Mouse (Mus musculus) left cerebral cortex, adult 2 months (tissue): Measurements from ENCODE around the gene Sox5. TPM values are rescaled to one million over a fixed set of nuclear protein-coding genes. Genes with fewer than 3 reads are reported as not detected.
A peak's percentile ranks its signal among the peaks of the same experiment; 100 is the strongest.

Experiments used
- DNase-seq, 2 experiments: peaks; one replicate each; pipeline ENCODE4 v3.0.0; 2021 to 2022; ENCODE audit warnings: low spot score in 2 of 2, mixed read lengths in 1 of 2; ENCODE audit errors: extremely low spot score in 1 of 2
- H3K27ac ChIP-seq: fragments of 200-600 bp; 2 replicates; pipeline ENCODE4 v1.8.1; 2022
- H3K4me3 ChIP-seq: fragments of 200-600 bp; 2 replicates; pipeline ENCODE4 v1.8.1; 2022
- CTCF ChIP-seq: fragments of 200-600 bp; IDR thresholded peaks from 2 replicates; pipeline ENCODE4 v1.8.1; 2022; ENCODE audit warnings: antibody characterized with exemption, mild to moderate bottlenecking, moderate library complexity
- intact Hi-C: fragments of 180-260 bp; cut with DNase I; formaldehyde crosslinking; loops from one replicate; pipeline ENCODE4 v1.15.1; 2025
- total RNA-seq, 2 experiments: library from RNA; stranded (reverse); gene quantifications; 2 replicates each; pipeline ENCODE4 v1.2.3; 2021

Sox5 gene
- total RNA-seq, 2 experiments from 2014 or later, result 61.5 to 63.3 TPM

- no peak for DNase-seq
- Histone ChIP-seq H3K4me3 (no peak overlapping the region), H3K27ac (no peak overlapping the region)
- TF ChIP-seq CTCF, result no peak
- intact Hi-C loops, result no loop called here
These were observed 915.2 kb downstream of the Sox5 start for GRCm38 (mm10) chr6:143866566-143866965.

DNA sequence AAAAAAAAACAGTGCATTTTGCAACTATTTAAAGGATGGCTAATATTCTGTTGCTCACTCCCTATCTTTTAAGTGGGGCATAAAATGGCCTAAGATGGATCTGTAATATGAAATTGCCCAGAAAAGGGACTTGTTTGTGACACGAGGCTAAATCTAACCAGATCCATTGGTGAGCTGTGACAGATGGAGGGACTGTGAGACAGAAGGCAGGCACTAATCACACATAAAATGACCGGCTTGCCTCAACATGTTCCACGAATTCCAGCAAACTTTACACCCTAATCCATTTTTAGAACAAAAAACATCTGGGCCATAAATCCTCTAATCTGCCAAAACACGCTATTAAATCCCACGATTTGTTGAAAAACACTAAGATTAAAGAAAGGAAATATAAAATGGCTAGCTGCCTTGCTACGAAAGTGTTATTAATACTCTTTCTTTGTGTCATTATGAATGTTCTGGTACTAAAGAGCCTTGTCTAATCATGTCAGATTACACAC lies 919.1 kb downstream of the Sox5 start:
- no peak for TF ChIP-seq CTCF
- Histone ChIP-seq H3K27ac (no peak overlapping the region), H3K4me3 (no peak overlapping the region)
- no peak for DNase-seq
- intact Hi-C loops, result no loop called here

DNA sequence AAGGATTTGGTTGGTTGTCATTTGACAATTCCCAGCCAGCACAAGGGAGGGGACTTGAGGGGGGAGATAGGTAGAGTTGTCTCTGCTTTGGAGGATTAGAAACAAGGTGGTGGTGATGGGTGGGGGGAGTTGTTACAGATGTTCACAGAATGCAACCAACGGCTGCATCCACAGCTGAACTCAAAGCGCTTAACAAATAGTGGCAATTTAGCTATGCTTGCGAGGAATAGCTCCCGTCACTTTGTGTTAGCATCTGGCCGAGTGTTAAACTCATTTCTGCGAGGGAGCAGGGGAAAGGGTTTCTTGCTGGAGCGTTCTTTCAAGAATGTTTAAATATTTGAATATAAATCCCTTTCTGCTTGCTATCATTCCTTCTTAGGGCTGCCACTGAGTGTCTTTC lies 921.7 kb downstream of the Sox5 start:
- Histone ChIP-seq H3K4me3 (no peak overlapping the region), H3K27ac (no peak overlapping the region)
- intact Hi-C loops, result no loop called here
- TF ChIP-seq CTCF, result no peak
- DNase-seq, result no peak

- no peak for TF ChIP-seq CTCF
- H3K27ac ChIP-seq, result no peak overlapping the region
- H3K4me3 ChIP-seq, result no peak overlapping the region
- intact Hi-C loops, result no loop called here
- DNase-seq, result no peak
These were observed 922.2 kb downstream of the Sox5 start for GRCm38 (mm10) chr6:143859535-143859934.

DNA sequence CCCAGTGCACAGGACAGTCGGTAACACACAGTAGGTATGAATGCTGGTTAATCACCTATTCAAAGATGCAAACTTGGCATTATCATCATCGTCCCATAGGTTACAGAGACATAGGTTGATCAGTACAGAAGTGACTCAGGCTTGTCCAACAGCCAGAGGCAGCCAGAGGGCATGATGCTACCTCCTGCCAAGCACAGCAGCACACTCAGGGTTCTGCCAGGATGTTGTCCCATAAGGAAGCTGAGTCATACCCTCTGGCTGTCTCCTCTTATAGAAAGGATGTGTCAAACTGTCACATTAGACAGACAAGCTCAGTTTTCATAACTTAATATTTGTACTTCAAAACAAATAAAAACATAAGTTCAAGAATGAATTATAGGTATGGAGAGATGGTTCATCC lies 923.2 kb downstream of the Sox5 start:
- Histone ChIP-seq H3K4me3 (no peak overlapping the region), H3K27ac (no peak overlapping the region)
- no peak for DNase-seq
- intact Hi-C loops, result no loop called here
- TF ChIP-seq CTCF, result no peak

DNA sequence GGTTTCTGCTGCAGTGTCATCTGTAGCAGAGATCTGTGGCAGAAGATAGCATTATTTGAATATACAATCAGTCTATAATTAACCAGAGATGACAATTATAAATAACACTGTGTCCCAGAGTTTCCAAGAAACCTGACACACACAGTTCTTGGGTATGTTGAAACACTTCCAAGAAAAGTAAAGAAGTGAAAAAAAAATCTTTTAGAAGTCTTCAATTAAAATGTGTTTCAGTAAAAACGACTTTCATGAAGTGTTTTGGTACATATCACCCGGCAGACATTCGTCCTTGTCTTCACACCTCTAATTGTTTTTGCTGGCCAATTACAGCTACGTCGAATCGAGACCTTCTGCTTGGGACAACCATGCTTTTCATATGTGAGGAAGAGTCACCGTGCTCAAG lies 924.4 kb downstream of the Sox5 start:
- no peak for TF ChIP-seq CTCF
- DNase-seq, result no peak
- Histone ChIP-seq H3K27ac (no peak overlapping the region), H3K4me3 (no peak overlapping the region)
- intact Hi-C loops, result no loop called here

- intact Hi-C loops, result no loop called here
- no peak for TF ChIP-seq CTCF
These were observed 926.4 kb downstream of the Sox5 start for GRCm38 (mm10) chr6:143855421-143855820.

DNA sequence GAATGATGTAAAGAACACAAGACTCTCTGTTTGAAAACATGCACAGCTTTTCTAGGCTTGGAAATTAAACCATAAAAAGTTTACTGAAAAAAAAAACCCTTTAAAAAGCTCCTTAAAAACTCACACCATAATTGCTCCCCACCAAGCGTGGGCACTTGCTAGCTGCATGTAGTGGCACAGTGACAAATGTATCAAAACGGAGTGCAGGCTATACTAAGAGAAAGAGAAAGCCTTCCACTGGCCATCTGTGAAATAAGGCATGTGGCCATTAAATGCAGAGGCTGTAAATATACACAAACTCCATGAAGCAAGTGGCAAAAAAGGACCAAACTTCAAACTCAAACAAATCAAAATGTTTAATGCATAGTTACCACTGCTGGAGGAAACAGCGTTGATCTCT lies 927.7 kb downstream of the Sox5 start:
- H3K4me3 ChIP-seq, result no peak overlapping the region
- TF ChIP-seq CTCF, result no peak
- peak overlapping the region; percentile 36; the same call in 1 of the 2 replicates for H3K27ac ChIP-seq
- intact Hi-C loops, result loop anchor here (5.0 kb wide), 1 partner anchor 103 kb away; no protein-coding TSS in a partner anchor
- DNase-seq, result no peak

More at GRCm38 (mm10) chr6:143855421-143855820, 926.4 kb downstream of the Sox5 start:
- no peak overlapping the region for H3K27ac ChIP-seq
- no peak overlapping the region for H3K4me3 ChIP-seq
- no peak for DNase-seq

DNA sequence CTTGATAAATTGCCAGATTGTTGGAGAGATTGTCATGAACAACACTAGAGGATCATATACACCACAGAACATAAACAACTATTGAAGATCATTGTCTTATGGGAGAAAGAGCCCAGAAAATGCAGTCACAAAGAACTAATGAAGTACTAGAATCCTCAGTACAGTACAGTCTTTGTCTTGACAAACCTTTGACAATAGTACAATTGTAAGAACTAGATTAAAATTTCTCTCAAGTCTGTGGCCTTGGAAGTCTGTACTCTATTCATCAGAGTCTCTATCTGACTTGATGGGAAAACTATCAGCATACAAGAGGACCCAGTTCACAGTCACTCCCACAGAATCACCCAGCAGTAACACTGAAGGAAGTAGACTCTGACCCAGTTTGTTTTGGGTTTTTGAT lies 936.0 kb downstream of the Sox5 start:
- Histone ChIP-seq H3K4me3 (no peak overlapping the region), H3K27ac (peak overlapping the region; percentile 21; the same call in 1 of the 2 replicates)
- intact Hi-C loops, result no loop called here
- no peak for DNase-seq
- TF ChIP-seq CTCF, result no peak

- no peak for TF ChIP-seq CTCF
- Histone ChIP-seq H3K4me3 (no peak overlapping the region), H3K27ac (no peak overlapping the region)
- intact Hi-C loops, result no loop called here
- no peak for DNase-seq
These were observed 937.1 kb downstream of the Sox5 start for GRCm38 (mm10) chr6:143844701-143844970.

DNA sequence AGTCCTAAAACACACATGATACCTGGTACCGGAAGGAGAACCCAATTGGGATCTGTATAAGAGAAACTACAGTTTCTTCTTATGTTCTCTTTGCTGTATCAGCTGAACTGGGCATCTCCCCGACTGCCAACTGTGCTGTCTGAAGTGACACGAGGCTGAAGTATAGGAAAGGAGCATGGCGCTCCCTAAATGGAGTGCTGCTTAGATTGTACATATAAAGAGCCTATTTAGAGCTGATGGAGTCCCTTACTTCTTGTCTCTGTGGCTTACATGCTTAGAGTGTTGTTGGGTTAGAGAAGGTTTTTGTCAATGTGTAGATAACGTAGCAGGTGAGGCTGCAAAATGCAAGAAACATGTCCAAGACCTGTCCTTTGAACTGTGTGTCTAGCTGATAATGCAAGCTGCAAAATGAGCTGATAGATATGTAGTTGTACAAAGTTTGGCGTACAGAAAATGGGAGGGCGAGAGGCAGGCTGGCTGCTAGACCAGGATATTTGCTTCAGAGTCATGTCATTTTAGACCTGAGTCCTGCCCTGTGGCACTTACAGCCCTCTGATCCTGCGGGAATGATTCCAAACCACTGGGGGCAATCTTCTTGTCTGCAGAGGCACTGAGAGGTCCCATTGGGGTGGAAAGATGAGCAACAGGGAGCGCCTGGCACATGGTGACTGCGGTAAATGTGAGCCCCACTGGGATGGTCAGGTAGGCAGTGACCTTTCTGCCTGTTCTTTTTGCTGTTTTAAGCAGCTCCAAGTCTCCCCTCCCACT lies 937.7 kb downstream of the Sox5 start:
- no peak for TF ChIP-seq CTCF
- no peak for DNase-seq
- H3K4me3 ChIP-seq, result no peak overlapping the region
- intact Hi-C loops, result no loop called here
- no peak overlapping the region; the same call in 1 of the 2 replicates for H3K27ac ChIP-seq

DNA sequence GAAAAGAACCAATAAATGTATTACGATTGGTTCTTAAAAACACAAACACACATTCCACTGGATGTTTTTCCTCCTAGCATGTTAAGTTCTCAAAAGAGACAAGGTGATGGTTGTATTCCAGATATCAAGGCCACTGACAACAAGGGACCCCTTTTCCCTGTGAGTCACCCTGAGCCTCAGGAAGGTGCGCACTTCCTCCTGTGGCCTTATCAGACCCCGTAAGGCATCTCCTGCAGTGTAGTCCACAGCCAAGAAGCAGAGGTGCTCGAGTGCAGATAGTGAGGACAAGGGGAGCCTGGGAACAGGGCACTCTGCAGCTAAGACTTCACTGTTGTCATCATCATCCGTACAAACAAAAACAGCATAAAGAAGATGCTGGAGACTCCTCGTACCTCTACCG lies 939.8 kb downstream of the Sox5 start:
- H3K4me3 ChIP-seq, result no peak overlapping the region
- DNase-seq, result no peak
- intact Hi-C loops, result no loop called here
- TF ChIP-seq CTCF, result no peak
- H3K27ac ChIP-seq, result no peak overlapping the region

DNA sequence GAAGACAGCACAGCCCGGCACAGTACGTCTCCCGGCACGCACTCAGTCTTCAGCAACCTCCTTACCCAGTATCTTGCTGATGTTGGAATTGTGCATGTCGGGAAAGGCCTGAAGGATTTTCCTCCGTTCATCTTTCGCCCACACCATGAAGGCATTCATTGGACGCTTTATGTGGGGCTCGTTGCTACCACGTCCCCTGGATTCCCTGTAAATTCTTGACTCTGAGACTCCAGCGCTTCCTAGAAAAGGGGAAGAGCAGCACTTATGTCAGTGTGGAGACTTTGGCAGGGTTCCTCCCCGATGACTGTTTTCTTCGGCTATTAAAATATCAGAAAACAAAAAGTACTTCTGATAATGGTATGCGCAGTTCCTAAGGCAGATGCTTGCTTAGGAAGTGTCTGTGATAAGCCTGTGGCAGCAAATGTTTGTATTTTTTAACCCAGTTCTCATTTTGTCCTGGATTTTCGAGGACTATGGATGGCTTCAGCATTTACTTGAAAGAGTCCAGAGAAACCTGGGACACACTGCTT lies 940.6 kb downstream of the Sox5 start:
- TF ChIP-seq CTCF, result no peak
- Histone ChIP-seq H3K4me3 (no peak overlapping the region), H3K27ac (no peak overlapping the region; the same call in 1 of the 2 replicates)
- intact Hi-C loops, result no loop called here
- DNase-seq, result no peak
